Mouse (Mus musculus) lung, adult 2 months (tissue): Measurements from ENCODE around the gene Lmna.

ENCODE experiments used
- CTCF ChIP-seq: fragments of 200-500 bp; IDR thresholded peaks from 2 replicates; pipeline ENCODE4 v1.5.1; 2011; ENCODE audit warnings: mild to moderate bottlenecking, low read length, control low read depth; ENCODE audit not compliant: insufficient read depth
- POLR2A ChIP-seq: fragments of 200-500 bp; IDR thresholded peaks from 2 replicates; pipeline ENCODE4 v1.6.1; 2011; ENCODE audit warnings: low read depth, mild to moderate bottlenecking, control low read depth, low read length, borderline replicate concordance; ENCODE audit errors: extremely low read depth

- TF ChIP-seq CTCF = no peak
- no peak for TF ChIP-seq POLR2A
Observed at GRCm38 (mm10) chr3:88556616-88557015, 46.9 kb upstream of the Lmna start.
